Comparison of ENCODE assay signal across 26 mouse cellular contexts in the genomic region with DNA sequence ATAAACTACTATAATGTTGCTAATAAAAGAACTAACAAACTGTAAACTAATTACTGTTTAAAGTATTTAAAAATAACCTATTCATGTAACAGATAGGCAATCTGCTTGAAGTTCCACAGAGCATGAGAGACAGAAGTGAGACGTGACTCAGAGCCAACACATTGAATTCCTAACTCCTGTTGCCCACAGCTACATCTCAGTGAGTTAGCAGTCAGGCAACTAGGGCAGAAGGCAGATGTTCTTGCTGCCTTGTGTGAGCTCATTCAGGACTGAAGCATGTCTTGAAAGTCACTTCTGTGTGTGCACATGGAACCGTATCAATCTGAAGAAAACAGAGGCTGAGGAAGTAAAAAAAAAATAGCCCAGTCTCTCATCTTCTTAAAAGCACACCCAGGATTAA. TPM values are rescaled to one million over a fixed set of nuclear protein-coding genes. Genes with fewer than 3 reads are reported as not detected.
A peak's percentile ranks its signal among the peaks of the same experiment; 100 is the strongest.
DNase-seq lines count a peak whose midpoint lies in the region; ATAC-seq and TF ChIP-seq lines count a peak whose summit lies in the region.
"Had no signal": no experiment of that assay in that cellular context is flagged by ENCODE, and none has a peak within 500 bp of the region (broad histone marks: within the 10 kb centered on the region; RNA-seq: fewer than 3 reads in every experiment).

No protein-coding gene starts in this region.

- intact Hi-C loops in left cerebral cortex, postnatal 14 days (cut with DNase I): no loop called here

- no peaks in the 10 kb centered on the region for H3K36me3 ChIP-seq in embryonic facial prominence, embryonic 15.5 days
- H3K36me3 ChIP-seq in embryonic facial prominence, embryonic 10.5 days (replicated peaks): no peaks in the 10 kb centered on the region
- H3K36me3 ChIP-seq: forebrain, embryonic 15.5 days; midbrain, embryonic 13.5 days; neural tube, embryonic 12.5 days had no signal

- no peak for DNase-seq in embryonic facial prominence, embryonic 10.5 days (ENCODE audit: low spot score)
- peak; percentile 27 for DNase-seq in layer of hippocampus, adult 9-11 months
- no peak for DNase-seq in layer of hippocampus, postnatal 10 days (ENCODE audit: low spot score in 2 of 2)
- DNase-seq in 3T3-L1 (ENCODE audit: low read depth, low spot score): peak; percentile 83
- peak; percentile 25 to 61 for DNase-seq in left cerebral cortex, postnatal 14 days (ENCODE audit: low spot score in 2 of 2)
- DNase-seq in cerebellum, adult 2 months: no peak
- DNase-seq: adrenal gland, postnatal 36 days; cerebellum, adult 18-20 months; cerebellum, postnatal 36 days; gastrocnemius, postnatal 10 days; kidney, postnatal 10 days; liver had no signal

- H3K27me3 ChIP-seq in embryonic facial prominence, embryonic 15.5 days: no peaks in the 10 kb centered on the region
- H3K27me3 ChIP-seq in embryonic facial prominence, embryonic 10.5 days (replicated peaks; ENCODE audit: low read depth, poor library complexity, severe bottlenecking): no peaks in the 10 kb centered on the region
- no peaks in the 10 kb centered on the region for H3K27me3 ChIP-seq in cerebellum, adult 2 months (ENCODE audit: control insufficient read depth, insufficient read depth, low read length)
- H3K27me3 ChIP-seq: forebrain, embryonic 15.5 days; midbrain, embryonic 13.5 days; neural tube, embryonic 12.5 days had no signal

- no peak for TF ChIP-seq POLR2A in cerebellum, adult 2 months (IDR thresholded peaks at IDR 0.05; ENCODE audit: borderline replicate concordance, insufficient read depth, low read length)

- no peak for ATAC-seq in embryonic facial prominence, embryonic 15.5 days (ENCODE audit: insufficient number of reproducible peaks, low FRiP score, low TSS enrichment, low read depth)
- ATAC-seq in erythroblast, adult 5-6 weeks (replicated peaks; ENCODE audit: low FRiP score, poor library complexity, severe bottlenecking): no peak
- ATAC-seq: CD4-positive, CD25-positive, alpha-beta regulatory T cell, adult 4 months; forebrain, embryonic 15.5 days; lung, postnatal 0 days; midbrain, embryonic 13.5 days had no signal

- no peaks in the 10 kb centered on the region for H3K9me3 ChIP-seq in embryonic facial prominence, embryonic 15.5 days (replicated peaks)
- no peaks in the 10 kb centered on the region for H3K9me3 ChIP-seq in embryonic facial prominence, embryonic 10.5 days
- H3K9me3 ChIP-seq: forebrain, embryonic 15.5 days; midbrain, embryonic 13.5 days; neural tube, embryonic 12.5 days had no signal

- H3K4me2 ChIP-seq in embryonic facial prominence, embryonic 15.5 days (replicated peaks): no peak overlapping the region
- H3K4me2 ChIP-seq: forebrain, embryonic 15.5 days; midbrain, embryonic 13.5 days; neural tube, embryonic 12.5 days had no signal

- 38% methylated on average over 2 of the region's 2 CpGs for WGBS in embryonic facial prominence, embryonic 15.5 days
- 80% methylated on average over 2 of the region's 2 CpGs for WGBS in embryonic facial prominence, embryonic 10.5 days
- 53% methylated on average over 2 of the region's 2 CpGs for WGBS in cerebellum, adult 2 months

- no peak overlapping the region for H3K9ac ChIP-seq in embryonic facial prominence, embryonic 15.5 days
- H3K9ac ChIP-seq: forebrain, embryonic 15.5 days; midbrain, embryonic 13.5 days; neural tube, embryonic 12.5 days had no signal

- no peak for TF ChIP-seq CTCF in cerebellum, adult 2 months (IDR thresholded peaks at IDR 0.05; ENCODE audit: borderline replicate concordance, insufficient read depth, low read depth, low read length)

- 0 out of 2 replicates have a peak overlapping the region, but pooled peaks have one; percentile 3 for H3K27ac ChIP-seq in embryonic facial prominence, embryonic 15.5 days (replicated peaks)
- no peak overlapping the region for H3K27ac ChIP-seq in embryonic facial prominence, embryonic 10.5 days (replicated peaks)
- no peak overlapping the region for H3K27ac ChIP-seq in cerebellum, adult 2 months (ENCODE audit: insufficient read depth, low read length)
- H3K27ac ChIP-seq: forebrain, embryonic 15.5 days; layer of hippocampus, adult 2 months; midbrain, embryonic 13.5 days; neural tube, embryonic 12.5 days; stomach, postnatal 0 days had no signal

- no peaks in the 10 kb centered on the region for H3K4me1 ChIP-seq in embryonic facial prominence, embryonic 15.5 days
- peaks cover 18% of the 10 kb centered on the region for H3K4me1 ChIP-seq in embryonic facial prominence, embryonic 10.5 days
- no peaks in the 10 kb centered on the region for H3K4me1 ChIP-seq in cerebellum, adult 2 months (ENCODE audit: control insufficient read depth, insufficient read depth, low read length)
- H3K4me1 ChIP-seq: forebrain, embryonic 15.5 days; neural tube, embryonic 12.5 days had no signal

- H3K4me3 ChIP-seq in embryonic facial prominence, embryonic 15.5 days (replicated peaks): no peak overlapping the region
- no peak overlapping the region for H3K4me3 ChIP-seq in embryonic facial prominence, embryonic 10.5 days
- no peak overlapping the region for H3K4me3 ChIP-seq in cerebellum, adult 2 months (replicated peaks; ENCODE audit: insufficient read depth, low read depth, low read length)
- H3K4me3 ChIP-seq: erythroblast, embryonic 14.5 days; forebrain, embryonic 15.5 days; layer of hippocampus, adult 2 months; midbrain, embryonic 13.5 days; neural tube, embryonic 12.5 days had no signal

RNA-seq across cellular contexts. Expression of gene Ces1a, which starts 7.7 kb away (rescaled TPM):
- 0.16 and 0.39 TPM in 2 replicates for polyA plus RNA-seq in embryonic facial prominence, embryonic 15.5 days (2015; fragmentation: Nextera tagmentation; extraction: Ambion mirVana)
- polyA plus RNA-seq in embryonic facial prominence, embryonic 10.5 days (2016; fragmentation: Nextera tagmentation; extraction: Ambion mirVana): not detected in 2 replicates
- total RNA-seq in layer of hippocampus, postnatal 10 days (2021): not detected
- under 1 TPM in 1 of 2 experiments, not detected in 1; 0.17 TPM for total RNA-seq in left cerebral cortex, postnatal 14 days (2021)
- total RNA-seq in erythroblast, adult 5-6 weeks (2015; ENCODE audit: low replicate concordance): not detected in 2 replicates
- not detected in 2 replicates for total RNA-seq in erythroblast, adult 5-6 weeks (2017; ENCODE audit: low replicate concordance)
- not detected in 2 replicates for polyA plus RNA-seq in cerebellum, adult 2 months (2012; rRNA removed)
- total RNA-seq: adrenal gland, postnatal 36 days; gastrocnemius, postnatal 10 days; layer of hippocampus, adult 2 months had no signal
- polyA plus RNA-seq: CD4-positive, CD25-positive, alpha-beta regulatory T cell, adult 4 months; erythroblast, embryonic 14.5 days; forebrain, embryonic 15.5 days; heart, postnatal 0 days; hindbrain, embryonic 11.5 days; liver, embryonic 16.5 days; lung, postnatal 0 days; midbrain, embryonic 13.5 days; neural tube, embryonic 12.5 days; stomach, postnatal 0 days had no signal

RNA-seq across cellular contexts. Expression of gene Ces1b, which starts 39.6 kb away (rescaled TPM):
- 0.16 and 0.29 TPM in 2 replicates for polyA plus RNA-seq in embryonic facial prominence, embryonic 15.5 days (2015; fragmentation: Nextera tagmentation; extraction: Ambion mirVana)
- not detected in 2 replicates for polyA plus RNA-seq in embryonic facial prominence, embryonic 10.5 days (2016; fragmentation: Nextera tagmentation; extraction: Ambion mirVana)
- total RNA-seq in layer of hippocampus, postnatal 10 days (2021): not detected
- total RNA-seq in left cerebral cortex, postnatal 14 days (2021): not detected
- not detected in 2 replicates for total RNA-seq in erythroblast, adult 5-6 weeks (2015; ENCODE audit: low replicate concordance)
- not detected in 2 replicates for total RNA-seq in erythroblast, adult 5-6 weeks (2017; ENCODE audit: low replicate concordance)
- polyA plus RNA-seq in cerebellum, adult 2 months (2012; rRNA removed): not detected in 2 replicates
- total RNA-seq: adrenal gland, postnatal 36 days; gastrocnemius, postnatal 10 days; layer of hippocampus, adult 2 months; left cerebral cortex, postnatal 10 days had no signal
- polyA plus RNA-seq: CD4-positive, CD25-positive, alpha-beta regulatory T cell, adult 4 months; erythroblast, embryonic 14.5 days; forebrain, embryonic 15.5 days; heart, postnatal 0 days; hindbrain, embryonic 11.5 days; liver, embryonic 16.5 days; midbrain, embryonic 13.5 days; neural tube, embryonic 12.5 days had no signal

Comparison
In these comparisons a context has a peak if more than half of its experiments do, and no peak if none do; other contexts are left out.
1. DNase-seq: peak in layer of hippocampus, adult 9-11 months (single experiment), 3T3-L1 (single experiment) and left cerebral cortex, postnatal 14 days (2 of 2); none in embryonic facial prominence, embryonic 10.5 days (single experiment), layer of hippocampus, postnatal 10 days (0 of 2) and cerebellum, adult 2 months (0 of 2).